Mouse (Mus musculus): ENCODE measurements at regions not wholly inside any gene's neighbourhood (a gene's known extent, or its start where the extent isn't known, plus 50 kb on each side); places are given as distances from the start of the nearest gene placed in this dataset.
A peak's percentile ranks its signal among the peaks of the same experiment; 100 is the strongest.

- no peak for DNase-seq
These were observed 107.7 kb upstream of the Arl4c start for GRCm38 (mm10) chr1:88809756-88810155.

- DNase-seq: no peak
These were observed 111.2 kb upstream of the Arl4c start for GRCm38 (mm10) chr1:88813200-88813599.

- DNase-seq: no peak
These were observed 114.4 kb upstream of the Arl4c start for GRCm38 (mm10) chr1:88816376-88816945.

GRCm38 (mm10) chr1:88825215-88825614, 123.2 kb upstream of the Arl4c start:
- DNase-seq: no peak

GRCm38 (mm10) chr1:88838661-88839274, 136.7 kb upstream of the Arl4c start:
- no peak for DNase-seq

- no peak for DNase-seq
These were observed 137.5 kb upstream of the Arl4c start for GRCm38 (mm10) chr1:88839407-88839976.

GRCm38 (mm10) chr1:88839977-88840628, 138.1 kb upstream of the Arl4c start:
- DNase-seq: no peak

GRCm38 (mm10) chr1:88840991-88841592, 139.1 kb upstream of the Arl4c start:
- DNase-seq: no peak

GRCm38 (mm10) chr1:88847333-88848091, 145.5 kb upstream of the Arl4c start:
- no peak for DNase-seq

- no peak for DNase-seq
These were observed 146.2 kb upstream of the Arl4c start for GRCm38 (mm10) chr1:88848246-88848645.

- DNase-seq: no peak
These were observed 147.4 kb upstream of the Arl4c start for GRCm38 (mm10) chr1:88849421-88849820.

GRCm38 (mm10) chr1:88851931-88852330, 149.9 kb upstream of the Arl4c start:
- DNase-seq: no peak

- peak; percentile 7 for DNase-seq
These were observed 159.0 kb upstream of the Arl4c start for GRCm38 (mm10) chr1:88860871-88861589.

- no peak for DNase-seq
These were observed 159.5 kb upstream of the Arl4c start for GRCm38 (mm10) chr1:88861590-88861935.

GRCm38 (mm10) chr1:88865436-88865835, 163.4 kb upstream of the Arl4c start:
- no peak for DNase-seq

- no peak for DNase-seq
These were observed 164.6 kb upstream of the Arl4c start for GRCm38 (mm10) chr1:88866571-88866970.

- DNase-seq: no peak
These were observed 165.1 kb upstream of the Arl4c start for GRCm38 (mm10) chr1:88867138-88867537.

- no peak for DNase-seq
These were observed 167.9 kb upstream of the Arl4c start for GRCm38 (mm10) chr1:88869885-88870284.

- DNase-seq: no peak
These were observed 173.3 kb upstream of the Arl4c start for GRCm38 (mm10) chr1:88875356-88875755.

- no peak for DNase-seq
These were observed 175.4 kb upstream of the Arl4c start for GRCm38 (mm10) chr1:88877441-88877840.

GRCm38 (mm10) chr1:88878831-88879230, 176.8 kb upstream of the Arl4c start:
- DNase-seq: no peak

- DNase-seq: no peak
These were observed 177.3 kb upstream of the Arl4c start for GRCm38 (mm10) chr1:88879367-88879766.
